Mouse (Mus musculus) frontal cortex, adult (tissue): ENCODE results near the gene Pnpla6.

Experiments
- ATAC-seq: cut with Nextera tagmentation; 2 replicates; pipeline ENCODE4 v1.9.2; 2017; ENCODE audit warnings: mild to moderate bottlenecking, moderate library complexity, mixed read lengths; ENCODE audit not compliant: low TSS enrichment

The Pnpla6 gene

DNA sequence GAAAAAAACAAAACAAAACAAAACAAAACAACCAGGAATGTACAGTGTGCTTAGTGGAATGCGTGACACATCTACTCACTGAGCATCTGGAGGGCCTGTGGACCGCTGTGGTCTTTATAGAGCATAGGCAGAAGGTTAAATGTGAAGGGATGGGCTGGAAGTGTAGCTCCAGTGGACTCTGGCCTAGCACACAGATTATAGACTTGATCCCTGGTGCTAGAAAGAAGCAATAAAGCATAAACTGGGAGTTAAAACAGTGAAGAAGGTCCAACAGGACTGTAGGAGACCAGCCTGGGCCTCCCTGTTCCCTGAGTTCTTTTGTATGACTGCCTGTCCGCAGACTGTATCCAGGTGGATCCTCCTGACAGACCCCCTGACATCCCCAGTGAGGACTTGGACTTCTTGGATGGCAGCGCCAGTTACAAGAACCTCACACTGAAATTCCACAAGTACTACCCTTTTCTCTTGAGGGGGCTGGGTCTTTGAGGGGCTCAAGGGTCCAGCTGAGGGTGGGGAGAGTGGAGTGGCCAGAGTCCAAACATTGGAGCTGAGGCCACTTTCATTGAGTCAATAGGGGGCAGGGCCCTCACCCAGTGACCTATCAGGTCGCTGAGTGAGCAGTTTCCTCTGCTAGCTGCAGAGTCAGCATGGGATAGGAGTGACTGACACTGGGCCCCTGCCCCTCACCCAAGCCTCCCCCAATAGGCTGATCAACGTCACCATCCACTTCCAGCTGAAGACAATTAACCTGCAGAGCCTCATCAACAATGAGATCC is 7.0 kb upstream of the Pnpla6 start:
- ATAC-seq = no peak

DNA sequence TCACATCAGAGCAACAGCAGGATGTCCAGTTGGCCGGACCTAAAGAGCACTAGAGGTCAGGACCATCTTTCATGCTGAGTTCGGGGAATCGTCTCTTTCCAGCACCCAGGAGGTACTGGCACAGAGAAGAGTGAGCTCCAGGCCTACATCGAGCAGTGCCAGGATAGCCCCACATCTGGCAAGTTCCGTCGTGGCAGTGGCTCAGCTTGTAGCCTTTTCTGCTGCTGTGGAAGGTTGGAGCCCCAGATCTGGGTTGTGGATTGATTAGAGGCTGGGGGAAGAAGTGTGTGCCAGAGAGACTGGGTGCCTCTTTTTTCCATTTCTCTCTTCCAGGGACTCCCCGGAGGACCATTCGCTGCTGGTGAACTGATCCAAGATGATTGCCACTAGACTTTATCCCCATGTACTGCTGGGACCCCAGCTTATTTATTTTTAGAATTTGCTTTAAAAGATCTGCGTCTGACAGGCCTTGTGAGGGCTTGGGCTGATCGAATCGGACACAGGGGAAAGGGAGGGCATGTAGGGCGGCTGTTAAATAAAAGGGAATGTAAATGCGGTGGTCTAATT is 420 bp upstream of the Pnpla6 start:
- ATAC-seq = no peak

DNA sequence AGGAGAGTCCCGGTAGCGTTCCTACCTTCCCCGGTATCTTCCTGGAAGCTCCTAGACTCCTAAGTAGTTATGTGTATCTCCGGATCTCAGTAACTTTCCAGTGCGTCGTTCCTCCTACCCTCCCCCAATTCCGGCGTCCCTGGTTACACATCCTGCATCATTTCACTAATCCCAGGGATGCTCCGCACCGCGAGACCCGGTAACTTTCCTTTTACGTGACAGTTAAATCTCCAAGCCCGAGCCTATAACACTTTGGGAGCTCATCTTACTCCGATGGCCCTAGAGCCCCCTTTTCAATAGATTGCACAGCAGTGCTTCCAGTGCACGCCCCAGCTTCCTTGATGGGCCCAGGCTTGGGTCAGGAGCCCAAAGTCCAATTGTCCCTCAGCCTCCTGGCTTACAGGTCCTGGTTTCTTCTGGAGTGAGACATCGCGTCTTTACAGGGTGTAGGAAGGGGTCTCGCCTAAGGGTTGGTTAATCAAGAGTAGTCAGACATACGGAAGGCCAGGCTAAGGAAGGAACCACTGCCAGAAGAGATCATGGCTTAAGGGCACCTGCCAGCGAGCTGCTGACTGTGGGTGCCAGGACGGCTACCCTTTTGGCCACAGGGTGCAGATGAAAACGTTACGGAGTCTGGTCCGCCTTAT is 710 bp downstream of the Pnpla6 start:
- peak; percentile 36 for ATAC-seq

DNA sequence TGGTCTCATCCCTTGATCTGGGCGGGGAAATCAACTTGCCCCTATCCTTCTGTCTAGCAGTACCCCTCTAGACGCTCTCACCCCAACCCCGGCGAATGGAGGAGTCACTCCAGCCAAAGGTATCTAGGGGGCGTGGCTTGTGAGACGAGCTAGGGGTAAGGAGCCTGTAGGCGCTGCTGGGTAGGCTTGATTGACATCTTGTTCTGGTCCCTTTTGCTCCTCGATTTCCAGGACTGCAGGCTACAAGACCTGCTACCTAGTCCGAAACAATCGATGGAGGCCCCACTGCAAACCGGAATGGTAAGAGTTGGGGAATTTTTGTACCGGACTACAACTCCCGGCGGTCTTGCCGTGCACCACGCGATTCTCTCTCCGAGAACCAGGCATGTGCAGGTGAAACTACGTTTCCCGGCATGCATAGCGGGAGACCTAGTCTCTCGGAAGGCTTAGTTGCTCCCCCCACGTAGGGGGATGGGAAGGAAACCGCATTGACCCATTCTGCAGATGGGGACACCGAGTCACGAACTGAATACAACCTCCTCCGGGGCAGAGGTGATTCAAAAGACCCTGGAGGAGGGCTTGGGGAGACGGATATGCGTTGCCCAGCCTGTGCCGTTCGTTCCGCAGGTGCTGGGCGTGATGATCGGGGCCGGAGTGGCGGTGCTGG is 1.4 kb downstream of the Pnpla6 start:
- peak; percentile 74 for ATAC-seq

DNA sequence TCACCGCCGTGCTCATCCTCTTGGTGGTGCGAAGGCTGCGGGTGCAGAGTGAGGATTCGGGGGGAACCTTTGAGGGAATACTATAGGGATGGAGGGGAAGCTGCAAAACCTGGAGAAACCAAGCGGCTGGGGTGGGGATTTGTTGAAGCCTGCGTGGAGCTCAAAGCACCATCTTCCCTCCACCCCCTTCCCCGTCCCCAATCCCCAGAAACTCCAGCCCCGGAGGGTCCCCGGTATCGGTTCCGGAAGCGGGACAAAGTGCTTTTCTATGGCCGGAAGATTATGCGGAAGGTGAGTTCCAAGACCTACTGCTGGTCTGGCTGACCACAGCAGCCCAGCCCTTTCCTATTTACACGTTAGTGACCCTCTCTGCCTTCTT is 1.9 kb downstream of the Pnpla6 start:
- ATAC-seq = no peak; the same call in 1 of the 2 replicates

DNA sequence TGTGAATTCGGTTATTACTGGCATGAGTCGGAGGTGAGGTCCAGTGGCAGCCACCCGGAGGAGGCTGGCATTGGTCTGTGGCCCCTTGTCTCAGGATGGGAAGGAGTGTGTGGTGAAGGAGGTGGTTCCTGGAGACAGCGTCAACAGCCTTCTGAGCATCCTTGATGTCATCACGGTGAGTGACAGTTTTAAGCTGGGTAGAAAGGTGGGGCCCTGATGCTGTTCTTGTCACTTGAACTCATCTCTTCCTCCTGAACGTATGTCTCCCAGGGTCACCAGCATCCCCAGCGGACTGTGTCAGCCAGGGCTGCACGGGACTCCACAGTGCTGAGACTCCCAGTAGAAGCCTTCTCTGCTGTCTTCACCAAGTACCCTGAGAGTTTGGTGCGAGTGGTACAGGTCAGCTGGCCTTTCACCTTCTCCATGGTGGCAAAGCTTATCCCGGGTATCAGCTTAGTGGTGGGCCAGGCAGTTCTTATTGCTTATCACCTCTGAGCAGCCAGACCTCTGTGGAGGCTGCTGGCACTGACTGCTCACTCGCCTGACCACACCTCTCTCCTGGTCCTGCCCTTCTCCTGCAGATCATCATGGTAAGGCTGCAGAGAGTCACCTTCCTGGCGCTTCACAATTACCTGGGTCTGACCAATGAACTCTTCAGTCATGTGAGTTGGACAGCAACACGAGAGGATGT is 7.0 kb downstream of the Pnpla6 start:
- ATAC-seq = no peak

DNA sequence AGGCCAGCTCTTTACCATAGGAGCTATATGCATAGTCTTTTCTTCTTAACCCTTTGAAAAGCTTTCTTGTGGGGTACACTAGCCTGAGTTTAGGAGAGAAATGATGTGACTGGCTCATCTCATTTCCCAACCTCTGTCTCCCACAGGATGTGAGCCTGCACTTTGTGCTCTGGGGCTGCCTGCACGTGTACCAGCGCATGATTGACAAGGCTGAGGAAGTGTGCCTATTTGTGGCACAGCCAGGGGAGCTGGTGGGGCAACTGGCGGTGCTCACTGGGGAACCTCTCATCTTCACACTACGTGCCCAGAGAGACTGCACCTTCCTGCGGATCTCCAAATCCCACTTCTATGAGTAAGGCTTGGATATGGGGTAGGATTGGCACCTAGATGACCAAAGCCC is 15.6 kb downstream of the Pnpla6 start:
- ATAC-seq = no peak

DNA sequence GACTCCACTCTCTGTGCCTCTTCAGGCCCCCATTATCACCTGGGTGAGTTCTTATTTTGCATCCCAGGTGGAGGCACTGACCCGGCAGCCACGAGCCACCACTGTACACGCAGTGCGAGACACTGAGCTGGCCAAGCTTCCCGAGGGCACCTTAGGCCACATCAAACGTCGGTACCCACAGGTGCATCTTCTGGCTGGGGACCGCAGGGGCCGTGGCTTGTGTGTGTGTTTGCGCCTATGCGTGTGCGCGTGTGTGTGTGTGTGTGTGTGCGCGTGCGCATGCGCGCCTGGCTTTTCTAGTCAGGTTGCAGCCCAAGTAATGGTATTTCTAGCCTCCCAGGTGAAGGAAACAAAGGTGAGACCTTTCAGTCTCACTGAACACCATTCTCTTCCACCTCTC is 16.8 kb downstream of the Pnpla6 start:
- ATAC-seq = no peak

DNA sequence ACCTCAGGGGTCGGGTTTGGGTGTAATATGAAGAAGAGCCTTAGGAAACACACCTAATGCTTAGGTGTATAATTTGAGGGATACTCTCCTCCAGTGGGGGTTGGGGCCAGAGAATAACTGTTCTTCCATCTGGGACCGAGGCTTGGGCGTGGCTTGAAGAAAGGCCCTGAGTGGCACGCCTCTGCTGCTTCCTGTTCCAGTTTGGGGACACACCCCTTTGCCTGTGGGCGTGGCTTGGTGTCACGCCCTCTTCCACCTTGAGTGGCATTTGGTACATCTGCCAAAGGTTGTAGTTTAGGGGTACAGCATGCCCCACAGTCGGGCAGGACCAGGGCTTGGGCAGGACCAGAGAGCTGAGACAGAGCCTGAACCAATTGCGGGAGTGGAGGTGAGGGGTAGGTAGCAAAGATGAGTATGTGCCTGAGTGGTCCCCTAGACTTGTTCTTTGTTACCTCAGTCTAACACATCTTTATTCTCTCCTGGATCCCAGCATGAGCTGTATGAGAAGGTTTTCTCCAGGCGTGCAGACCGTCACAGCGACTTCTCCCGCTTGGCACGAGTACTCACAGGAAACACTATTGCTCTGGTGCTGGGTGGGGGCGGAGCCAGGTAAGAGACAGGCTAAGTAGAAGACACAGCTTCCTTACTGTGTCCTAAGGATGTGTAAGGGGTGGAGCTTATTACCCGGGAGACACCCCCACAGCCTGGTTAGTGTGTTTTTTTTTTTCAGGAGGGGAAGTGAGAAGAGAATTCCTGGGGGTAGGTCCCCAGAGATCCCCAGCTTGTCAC is 21.1 kb downstream of the Pnpla6 start:
- no peak for ATAC-seq

DNA sequence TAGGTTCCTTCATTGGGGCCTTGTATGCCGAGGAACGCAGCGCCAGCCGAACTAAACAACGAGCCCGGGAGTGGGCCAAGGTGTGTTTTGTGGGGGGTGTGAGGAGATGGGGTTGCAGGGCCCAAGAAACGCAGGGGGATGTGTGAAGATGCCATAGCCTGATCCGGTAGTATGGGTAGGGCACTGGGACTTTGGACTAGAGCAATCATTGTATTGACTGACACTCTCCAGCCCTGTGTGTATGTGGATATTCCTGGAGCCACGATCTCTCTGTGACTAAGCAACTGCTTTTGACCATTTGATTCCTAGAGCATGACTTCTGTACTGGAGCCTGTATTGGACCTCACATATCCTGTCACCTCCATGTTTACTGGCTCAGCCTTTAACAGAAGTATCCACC is 21.8 kb downstream of the Pnpla6 start:
- no peak for ATAC-seq

DNA sequence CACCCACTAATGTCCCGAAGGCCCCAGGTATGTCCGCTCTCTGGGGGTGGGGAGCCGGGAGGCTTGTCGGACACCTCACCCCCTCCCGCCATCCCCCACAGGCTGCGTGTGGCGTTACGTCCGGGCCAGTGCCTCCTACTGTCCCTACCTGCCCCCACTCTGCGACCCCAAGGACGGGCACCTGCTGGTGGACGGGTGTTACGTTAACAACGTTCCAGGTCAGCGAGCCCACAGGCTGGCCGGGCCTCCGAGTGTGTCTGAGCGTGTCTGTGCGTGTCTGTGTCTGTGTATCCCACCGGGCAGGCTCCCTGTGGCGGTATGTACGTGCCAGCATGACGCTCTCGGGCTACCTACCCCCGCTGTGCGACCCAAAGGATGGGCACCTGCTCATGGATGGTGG is 22.5 kb downstream of the Pnpla6 start:
- ATAC-seq = no peak

DNA sequence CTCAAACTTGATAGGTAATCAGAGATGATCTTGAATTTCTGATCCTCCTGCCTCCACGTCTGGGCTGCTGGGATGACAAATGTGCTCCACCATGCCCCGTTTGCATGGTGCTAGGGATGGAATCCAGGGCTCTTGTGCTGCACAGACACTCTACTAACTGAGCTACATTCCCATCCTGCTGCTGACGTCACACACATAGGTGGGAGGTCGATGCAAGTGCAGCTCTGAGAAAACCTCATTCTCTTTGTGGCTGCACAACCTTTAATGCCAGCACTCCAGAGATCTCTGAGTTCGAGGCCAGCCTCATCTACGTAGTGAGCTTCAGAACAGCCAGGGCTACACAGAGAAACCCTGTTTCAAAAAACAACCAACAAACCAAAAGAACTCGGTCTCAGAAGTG is 24.0 kb downstream of the Pnpla6 start:
- ATAC-seq = no peak

DNA sequence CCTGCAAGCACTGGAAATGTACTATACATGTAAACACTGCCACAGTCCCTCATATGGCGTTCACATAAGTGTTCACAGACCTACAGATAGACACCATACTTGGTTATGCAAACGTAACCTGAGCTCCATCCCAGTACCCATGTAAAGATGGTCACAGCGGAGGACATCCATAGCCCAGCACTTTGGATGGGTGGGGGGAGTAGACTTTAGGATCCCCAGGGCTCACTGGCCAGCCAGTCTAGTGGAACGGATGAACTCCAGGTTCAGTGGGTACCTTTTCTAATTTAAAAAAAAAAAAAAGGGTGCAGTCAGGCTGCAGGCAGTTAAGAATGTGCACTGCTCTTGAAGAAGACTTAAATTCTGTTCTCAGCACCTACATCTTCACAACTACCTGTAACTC is 24.9 kb downstream of the Pnpla6 start:
- no peak for ATAC-seq

DNA sequence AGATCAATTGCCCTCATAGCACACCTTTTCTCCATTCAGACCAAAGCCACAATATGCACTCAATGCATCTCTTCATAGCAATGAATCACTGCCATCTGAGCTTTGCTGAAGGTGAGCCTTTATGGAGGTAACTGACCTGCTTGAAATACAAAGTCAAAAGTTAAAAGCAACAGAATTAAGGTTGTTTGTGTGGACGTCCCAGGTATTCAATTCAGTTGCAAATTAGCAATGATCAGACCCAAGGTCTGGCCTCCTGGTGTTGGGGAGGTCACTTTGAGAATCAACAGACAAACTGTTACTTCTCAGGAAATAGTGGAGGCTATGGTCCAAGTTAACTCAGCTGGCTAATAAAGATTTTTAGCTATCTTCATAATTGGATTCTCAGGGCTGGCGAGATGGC is 31.3 kb downstream of the Pnpla6 start:
- ATAC-seq = no peak

DNA sequence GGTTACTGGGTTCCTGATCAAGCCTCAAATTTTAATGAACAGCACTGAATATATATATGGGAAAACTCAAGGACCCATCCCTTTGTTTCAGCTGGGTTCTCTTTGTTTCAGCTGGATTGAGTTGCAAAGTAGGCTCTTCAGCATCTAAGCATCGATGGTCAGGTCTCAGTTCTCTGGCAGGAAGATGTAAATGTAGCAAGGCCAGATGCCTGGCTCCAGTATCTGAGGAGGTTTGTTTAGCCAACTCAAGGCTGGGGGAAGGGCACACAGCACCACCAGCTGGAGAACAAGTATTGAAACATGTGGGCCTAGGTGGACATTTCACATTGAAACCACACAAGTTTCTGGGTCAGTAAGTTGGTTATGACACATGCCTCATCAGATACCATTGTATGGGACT is 37.1 kb downstream of the Pnpla6 start:
- ATAC-seq = no peak

DNA sequence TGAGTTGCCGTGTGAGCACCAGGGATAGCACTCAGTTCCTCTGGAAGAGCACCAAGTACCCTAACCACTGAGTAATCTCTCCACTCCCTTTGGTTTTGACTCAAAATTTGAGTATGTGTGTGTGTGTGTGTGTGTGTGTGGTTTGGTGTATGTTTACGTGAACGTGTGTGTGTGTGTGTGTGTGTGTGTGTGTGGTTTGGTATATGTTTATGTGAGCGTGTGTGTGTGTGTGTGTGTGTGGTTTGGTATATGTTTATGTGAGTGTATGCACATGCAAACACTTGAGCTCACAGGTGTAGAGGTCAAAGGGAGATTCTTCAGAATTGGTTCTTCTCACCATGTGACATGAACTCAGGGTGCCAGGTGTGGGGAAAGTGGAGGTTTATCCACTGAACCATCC is 40.9 kb downstream of the Pnpla6 start:
- ATAC-seq = no peak

DNA sequence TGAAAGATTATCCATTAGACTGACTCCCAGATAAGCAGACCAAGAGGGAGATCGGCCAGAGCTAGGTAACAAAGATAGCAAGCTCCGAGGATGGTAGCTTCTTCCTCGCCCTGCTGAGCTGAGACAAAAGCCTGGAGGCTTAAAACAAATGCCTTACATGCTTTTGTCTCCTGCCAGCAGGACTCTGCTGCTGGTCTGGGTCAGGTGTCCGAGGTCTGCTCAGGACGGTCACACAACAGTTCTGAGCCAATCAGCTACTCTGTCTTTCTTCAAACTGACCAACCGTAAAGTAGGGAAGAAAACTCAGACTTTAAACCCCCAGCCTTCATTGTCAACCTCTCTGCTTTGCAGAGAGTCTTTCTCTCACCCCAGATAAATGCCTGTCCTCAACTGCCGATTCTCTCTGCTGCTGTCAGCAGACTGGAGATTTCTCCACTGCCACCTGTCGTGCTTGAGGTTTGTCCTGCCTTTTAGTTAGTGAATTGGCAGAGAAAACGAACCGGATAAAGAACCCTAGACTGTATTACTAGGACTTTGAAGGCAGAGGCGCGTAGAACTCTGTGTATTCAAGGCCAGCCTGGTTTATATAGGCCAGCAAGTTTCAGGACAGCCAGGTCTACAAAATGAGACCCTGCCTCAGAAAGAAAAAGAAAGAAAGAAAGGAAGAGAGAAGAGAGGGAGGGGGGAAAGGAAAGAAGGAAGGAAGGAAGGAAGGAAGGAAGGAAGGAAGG is 52.6 kb downstream of the Pnpla6 start, which contains the start of gene C330021F23Rik:
C330021F23Rik (plus strand) TSS at position 350 of the 731 bp plus-strand sequence.
- ATAC-seq = no peak

DNA sequence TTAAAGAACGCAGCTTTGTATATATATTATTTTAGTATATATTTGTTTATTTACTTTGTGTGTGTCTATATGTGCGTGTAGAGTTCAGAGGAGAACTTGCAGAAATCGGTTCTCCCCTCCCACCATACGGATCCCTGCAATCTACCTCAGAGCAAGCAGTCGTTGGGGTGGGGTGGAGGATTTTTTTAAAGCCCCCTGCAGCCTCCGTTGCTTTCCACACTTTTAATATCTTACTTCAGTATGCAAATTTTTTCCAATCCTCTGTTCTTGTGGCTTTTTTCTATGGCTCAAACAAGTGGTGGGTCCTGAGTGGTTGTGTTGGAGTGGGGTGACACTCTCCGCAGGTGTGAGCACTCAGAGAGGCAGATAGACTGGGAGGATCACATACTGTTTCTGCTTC is 53.2 kb downstream of the Pnpla6 start:
- ATAC-seq = no peak

DNA sequence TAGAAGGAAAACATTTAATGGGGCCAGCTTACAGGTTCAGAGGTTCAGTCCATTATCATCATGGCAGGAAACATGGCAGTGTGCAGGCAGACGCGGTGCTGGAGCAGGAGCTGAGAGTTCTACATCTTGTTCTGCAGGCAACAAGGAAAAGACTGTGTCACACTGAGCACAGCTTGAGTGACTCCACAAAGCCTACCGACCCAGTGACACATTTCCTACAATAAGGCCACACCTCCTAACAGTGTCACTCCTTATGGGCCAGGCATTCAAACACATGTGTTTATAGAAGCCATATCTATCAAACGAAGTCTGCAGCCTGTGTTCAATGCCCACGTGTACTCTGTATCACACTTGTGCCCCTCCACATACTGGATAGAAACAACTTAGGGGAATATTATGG is 54.6 kb downstream of the Pnpla6 start:
- ATAC-seq = no peak

DNA sequence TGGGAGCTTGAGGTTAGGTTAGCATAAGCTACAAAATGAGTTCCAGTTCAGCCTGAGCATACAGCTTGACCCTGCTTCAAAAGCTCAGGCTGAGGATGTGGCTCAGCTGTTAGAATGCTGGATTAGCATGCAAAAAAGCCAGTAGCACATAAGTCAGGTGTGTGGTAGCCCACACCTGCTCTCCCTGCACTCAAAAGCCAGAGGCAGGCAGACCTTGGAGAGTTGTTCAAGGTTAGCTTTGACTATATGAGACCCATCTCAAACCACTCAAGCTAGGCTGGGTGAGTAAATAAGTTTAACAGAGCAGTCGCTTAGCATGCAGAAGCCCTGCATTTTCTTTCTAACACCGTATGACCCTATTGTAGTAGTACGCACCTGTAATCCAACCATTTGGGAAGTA is 59.4 kb downstream of the Pnpla6 start:
- ATAC-seq = no peak
